In genomic region chr10:81378553-81379182, GRCm38 (mm10) we compare ENCODE assay signal across 8 mouse cellular contexts. TPM values are rescaled to one million over a fixed set of nuclear protein-coding genes. Genes with fewer than 3 reads are reported as not detected.
DNase-seq lines count a peak whose midpoint lies in the region; ATAC-seq and TF ChIP-seq lines count a peak whose summit lies in the region.

No protein-coding gene starts in this region.

- TF ChIP-seq CTCF in MEL (IDR thresholded peaks at IDR 0.05 in 2 of 3, conservative IDR thresholded peaks at IDR 0.05 in 1 of 3; ENCODE audit: control insufficient read depth in 1 of 3, insufficient read depth in 1 of 3, low read depth in 2 of 3, low read length in 3 of 3, poor library complexity in 1 of 3, severe bottlenecking in 1 of 3) = no peak

- H3K27ac ChIP-seq in MEL (ENCODE audit: control insufficient read depth, low read depth, low read length) = peak overlapping the region; percentile 93
- peak overlapping the region; percentile 78 for H3K27ac ChIP-seq in lung, embryonic 16.5 days (ENCODE audit: low read length)

- TF ChIP-seq RAD21 in MEL (IDR thresholded peaks at IDR 0.05; ENCODE audit: low read depth, low read length) = no peak

- peak overlapping the region; percentile 61 to 69 for H3K4me3 ChIP-seq in MEL (ENCODE audit: control insufficient read depth in 1 of 2, insufficient read depth in 1 of 2, low read depth in 2 of 2, low read length in 2 of 2)
- peak overlapping the region; percentile 87 for H3K4me3 ChIP-seq in lung, embryonic 16.5 days (ENCODE audit: low read length)

- peak overlapping the region; percentile 82 for H3K9ac ChIP-seq in MEL (ENCODE audit: control insufficient read depth, low read depth, low read length, poor library complexity, severe bottlenecking)
- H3K9ac ChIP-seq in lung, embryonic 16.5 days (ENCODE audit: low read length) = peak overlapping the region; percentile 66

- WGBS in lung, embryonic 16.5 days = under 1% methylated on average over 40 of the region's 46 CpGs

- H3K4me2 ChIP-seq in lung, embryonic 16.5 days (ENCODE audit: low read depth, low read length) = peak overlapping the region; percentile 49

- peaks cover 5 to 45% of the 10 kb centered on the region in 2 experiments for H3K36me3 ChIP-seq in MEL (ENCODE audit: control insufficient read depth in 1 of 2, insufficient read depth in 2 of 2, low read length in 2 of 2)
- H3K36me3 ChIP-seq in lung, embryonic 16.5 days (ENCODE audit: control insufficient read depth, insufficient read depth, low read length) = peaks cover 12% of the 10 kb centered on the region

- peaks cover 31 to 48% of the 10 kb centered on the region in 2 experiments for H3K4me1 ChIP-seq in MEL (ENCODE audit: control insufficient read depth in 1 of 2, insufficient read depth in 2 of 2, low read length in 2 of 2)
- peaks cover 25% of the 10 kb centered on the region for H3K4me1 ChIP-seq in lung, embryonic 16.5 days (replicated peaks; ENCODE audit: control insufficient read depth, insufficient read depth, low read length)

- peak; percentile 80 to 89 for ATAC-seq in hematopoietic stem cell, adult 5-6 weeks (replicated peaks in 1 of 2; ENCODE audit: insufficient read depth in 1 of 2, low FRiP score in 2 of 2, low TSS enrichment in 1 of 2, low read depth in 1 of 2, poor library complexity in 2 of 2, severe bottlenecking in 2 of 2)
- ATAC-seq in lung, embryonic 16.5 days (ENCODE audit: low read depth) = peak; percentile 97

- no peak; a peak in 1 of 4 replicates for TF ChIP-seq EP300 in MEL (IDR thresholded peaks at IDR 0.05; ENCODE audit: low read depth in 1 of 2, low read length in 2 of 2)

- TF ChIP-seq POLR2A in MEL (IDR thresholded peaks at IDR 0.05; ENCODE audit: control insufficient read depth in 1 of 2, insufficient read depth in 1 of 2, low read depth in 1 of 2, low read length in 2 of 2, poor library complexity in 1 of 2) = peak; percentile 9 to 71; a peak in 3 of 4 replicates

- DNase-seq in MEL (ENCODE audit: low read depth, low spot score) = peak; percentile 100
- DNase-seq in cerebellum, adult 8-10 months = peak; percentile 100
- peak; percentile 100 for DNase-seq in forelimb bud, embryonic 11.5 days (ENCODE audit: low read depth, low spot score)
- peak; percentile 100 for DNase-seq in layer of hippocampus, adult 9-10 months (ENCODE audit: low spot score)
- DNase-seq in ovary, postnatal 10 days (ENCODE audit: low spot score) = peak; percentile 98
- DNase-seq in thymus, postnatal 10 days (ENCODE audit: low spot score in 2 of 2) = peak; percentile 100

- H3K79me2 ChIP-seq in MEL (ENCODE audit: control insufficient read depth, insufficient read depth, low read length, poor library complexity) = peaks cover 35% of the 10 kb centered on the region

- no peaks in the 10 kb centered on the region for H3K9me3 ChIP-seq in MEL (replicated peaks; ENCODE audit: insufficient read depth, low read length)
- H3K9me3 ChIP-seq in lung, embryonic 16.5 days (ENCODE audit: control insufficient read depth, low read length) = no peaks in the 10 kb centered on the region

- H3K27me3 ChIP-seq in MEL (ENCODE audit: control insufficient read depth in 1 of 2, insufficient read depth in 2 of 2, low read length in 2 of 2) = no peaks in the 10 kb centered on the region
- no peaks in the 10 kb centered on the region for H3K27me3 ChIP-seq in lung, embryonic 16.5 days (ENCODE audit: control insufficient read depth, insufficient read depth, low read depth, low read length)

TF ChIP-seq in MEL, 35 proteins besides CTCF, POLR2A, EP300 and RAD21:
- TF ChIP-seq RCOR1 (IDR thresholded peaks at IDR 0.05; ENCODE audit: low read depth, low read length) = no peak; the same call in 1 of the 2 replicates
- peak; percentile 99 for TF ChIP-seq NRF1 (IDR thresholded peaks at IDR 0.05; ENCODE audit: insufficient read depth, low read depth, low read length, poor library complexity, severe bottlenecking)
- TF ChIP-seq ZNF384 (IDR thresholded peaks at IDR 0.05; ENCODE audit: low read depth, low read length) = no peak
- TF ChIP-seq BHLHE40 (IDR thresholded peaks at IDR 0.05; ENCODE audit: borderline replicate concordance, low read depth, low read length) = no peak
- no peak; the same call in 1 of the 2 replicates for TF ChIP-seq CHD2 (IDR thresholded peaks at IDR 0.05; ENCODE audit: low read length)
- TF ChIP-seq JUND (IDR thresholded peaks at IDR 0.05; ENCODE audit: low read depth, low read length) = no peak
- no peak for TF ChIP-seq UBTF (IDR thresholded peaks at IDR 0.05; ENCODE audit: borderline replicate concordance, insufficient read depth, low read depth, low read length)
- TF ChIP-seq TCF12 (IDR thresholded peaks at IDR 0.05; ENCODE audit: low read depth, low read length) = peak; percentile 35; the same call in 1 of the 2 replicates
- TF ChIP-seq HCFC1 (IDR thresholded peaks at IDR 0.05; ENCODE audit: low read depth, low read length) = peak; percentile 83
- peak; percentile 78 for TF ChIP-seq MAZ (IDR thresholded peaks at IDR 0.05; ENCODE audit: low read depth, low read length)
- no peak for TF ChIP-seq TAL1 (IDR thresholded peaks at IDR 0.05; ENCODE audit: low read length)
- no peak for TF ChIP-seq E2F4 (IDR thresholded peaks at IDR 0.05; ENCODE audit: borderline replicate concordance, low read depth, low read length)
- no peak for TF ChIP-seq SMC3 (IDR thresholded peaks at IDR 0.05; ENCODE audit: low read depth, low read length)
- TF ChIP-seq CHD1 (IDR thresholded peaks at IDR 0.05; ENCODE audit: low read depth, low read length) = peak; percentile 75; the same call in 1 of the 2 replicates
- peak; percentile 78; the same call in 1 of the 2 replicates for TF ChIP-seq ZMIZ1 (IDR thresholded peaks at IDR 0.05; ENCODE audit: low read depth, low read length)
- TF ChIP-seq TBP (IDR thresholded peaks at IDR 0.05; ENCODE audit: low read depth, low read length) = peak; percentile 88
- no peak; the same call in 1 of the 2 replicates for TF ChIP-seq KAT2A (conservative IDR thresholded peaks at IDR 0.05; ENCODE audit: low read depth, low read length)
- 0 out of 2 replicates have a peak, but pooled peaks have one; percentile 22 for TF ChIP-seq GABPA (IDR thresholded peaks at IDR 0.05; ENCODE audit: low read depth, low read length)
- peak; percentile 58 for TF ChIP-seq MAX (IDR thresholded peaks at IDR 0.05; ENCODE audit: low read length)
- TF ChIP-seq ELF1 (IDR thresholded peaks at IDR 0.05; ENCODE audit: low read depth, low read length) = peak; percentile 96
- no peak for TF ChIP-seq POLR2AphosphoS5 (IDR thresholded peaks at IDR 0.05; ENCODE audit: borderline replicate concordance, low read depth, low read length)
- no peak; the same call in 1 of the 2 replicates for TF ChIP-seq POLR2AphosphoS2 (IDR thresholded peaks at IDR 0.05; ENCODE audit: low read length)
- TF ChIP-seq SIN3A (IDR thresholded peaks at IDR 0.05; ENCODE audit: low read length) = peak; percentile 91
- peak; percentile 16; the same call in 1 of the 2 replicates for TF ChIP-seq MYC (IDR thresholded peaks at IDR 0.05; ENCODE audit: low read depth, low read length)
- peak; percentile 47 for TF ChIP-seq USF1 (IDR thresholded peaks at IDR 0.05; ENCODE audit: low read depth, low read length)
- TF ChIP-seq ZKSCAN1 (IDR thresholded peaks at IDR 0.05; ENCODE audit: low read depth, low read length) = no peak
- peak; percentile 59; the same call in 1 of the 2 replicates for TF ChIP-seq ETS1 (IDR thresholded peaks at IDR 0.05; ENCODE audit: low read depth, low read length)
- peak; percentile 86 for TF ChIP-seq MXI1 (IDR thresholded peaks at IDR 0.05; ENCODE audit: low read depth, low read length)
- no peak for TF ChIP-seq MEF2A (IDR thresholded peaks at IDR 0.05; ENCODE audit: extremely low read depth, insufficient replicate concordance, low read depth, low read length, poor library complexity, severe bottlenecking)
- TF ChIP-seq NELFE (IDR thresholded peaks at IDR 0.05; ENCODE audit: low read depth, low read length) = peak; percentile 63

RNA-seq across cellular contexts. Expression of gene Fzr1, which starts 0.4 kb away (rescaled TPM):
- 20.7 and 24.7 TPM in 2 replicates for total RNA-seq in MEL (2012; rRNA removed)
- 100 to 1,000 TPM in 1 of 2 experiments, not detected in 1; 115 TPM for polyA plus RNA-seq in MEL (2012; ENCODE audit: insufficient read depth in 1 of 2, insufficient read length in 2 of 2, low read depth in 1 of 2, low replicate concordance in 2 of 2, missing spikeins in 1 of 2)
- 11.6 and 17.2 TPM in 2 replicates for total RNA-seq in hematopoietic stem cell, adult 5-6 weeks (2017)
- 95.4 and 105 TPM in 2 replicates for polyA plus RNA-seq in lung, embryonic 16.5 days (2015; fragmentation: Nextera tagmentation; extraction: Ambion mirVana)

RNA-seq across cellular contexts. Expression of gene Dohh, which starts 5.6 kb away (rescaled TPM):
- total RNA-seq in MEL (2012; rRNA removed) = 153 and 157 TPM in 2 replicates
- polyA plus RNA-seq in MEL (2012; ENCODE audit: insufficient read depth in 1 of 2, insufficient read length in 2 of 2, low read depth in 1 of 2, low replicate concordance in 2 of 2, missing spikeins in 1 of 2) = 100 to 1,000 TPM in 1 of 2 experiments, not detected in 1; 145 TPM
- total RNA-seq in hematopoietic stem cell, adult 5-6 weeks (2017) = 13.2 and 15.3 TPM in 2 replicates
- polyA plus RNA-seq in lung, embryonic 16.5 days (2015; fragmentation: Nextera tagmentation; extraction: Ambion mirVana) = 71.4 and 73.1 TPM in 2 replicates

RNA-seq across cellular contexts. Expression of gene Gm48551, which starts 5.6 kb away (rescaled TPM):
- total RNA-seq in MEL (2012; rRNA removed) = 0.46 and 0.62 TPM in 2 replicates
- polyA plus RNA-seq in MEL (2012; ENCODE audit: insufficient read depth in 1 of 2, insufficient read length in 2 of 2, low read depth in 1 of 2, low replicate concordance in 2 of 2, missing spikeins in 1 of 2) = 1 to 10 TPM in 1 of 2 experiments, not detected in 1; 2.6 TPM
- total RNA-seq in hematopoietic stem cell, adult 5-6 weeks (2017) = 6.9 TPM in 1 of 2 replicates, not detected in the other
- polyA plus RNA-seq in lung, embryonic 16.5 days (2015; fragmentation: Nextera tagmentation; extraction: Ambion mirVana) = 3.0 and 3.1 TPM in 2 replicates

RNA-seq across cellular contexts. Expression of gene Gm48552, which starts 10.1 kb away (rescaled TPM):
- total RNA-seq in MEL (2012; rRNA removed) = 0.49 and 0.89 TPM in 2 replicates
- polyA plus RNA-seq in MEL (2012; ENCODE audit: insufficient read depth in 1 of 2, insufficient read length in 2 of 2, low read depth in 1 of 2, low replicate concordance in 2 of 2, missing spikeins in 1 of 2) = 1 to 10 TPM in 1 of 2 experiments, not detected in 1; 1.2 TPM
- total RNA-seq in hematopoietic stem cell, adult 5-6 weeks (2017) = not detected in 2 replicates
- polyA plus RNA-seq in lung, embryonic 16.5 days (2015; fragmentation: Nextera tagmentation; extraction: Ambion mirVana) = 1.2 and 1.7 TPM in 2 replicates

RNA-seq across cellular contexts. Expression of gene 4930404N11Rik, which starts 13.1 kb away (rescaled TPM):
- total RNA-seq in MEL (2012; rRNA removed) = 6.7 and 12.1 TPM in 2 replicates
- polyA plus RNA-seq in MEL (2012; ENCODE audit: insufficient read depth in 1 of 2, insufficient read length in 2 of 2, low read depth in 1 of 2, low replicate concordance in 2 of 2, missing spikeins in 1 of 2) = 1 to 10 TPM in 1 of 2 experiments, not detected in 1; 3.1 TPM
- total RNA-seq in hematopoietic stem cell, adult 5-6 weeks (2017) = 1.1 and 3.3 TPM in 2 replicates
- 2.0 and 2.2 TPM in 2 replicates for polyA plus RNA-seq in lung, embryonic 16.5 days (2015; fragmentation: Nextera tagmentation; extraction: Ambion mirVana)

Comparison
In these comparisons a context has a peak if more than half of its experiments do, and no peak if none do; other contexts are left out.
1. Peak in every context shown above with its lines: DNase-seq, ATAC-seq, H3K4me3 ChIP-seq and H3K27ac ChIP-seq.